In the genomic region with DNA sequence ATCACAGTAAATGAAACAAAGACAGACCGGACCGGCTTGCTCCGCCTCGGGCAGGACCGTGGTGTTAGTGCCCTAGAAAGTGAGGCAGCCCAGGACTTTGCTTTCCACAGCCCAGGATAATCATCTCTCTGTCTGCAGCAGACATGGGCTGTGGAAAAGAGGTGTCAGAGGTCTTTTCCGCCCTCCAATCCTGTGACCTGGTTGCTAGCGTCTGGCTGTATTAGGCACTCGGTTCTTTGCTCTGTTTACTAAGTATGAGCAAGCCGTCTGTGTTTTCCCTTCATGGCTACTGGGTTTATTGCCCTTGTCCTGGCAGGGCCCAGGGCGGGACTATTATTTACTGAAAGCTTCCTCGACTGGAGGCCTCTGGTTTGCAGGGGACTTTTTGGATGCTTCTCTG, we compare ENCODE assay signal across 8 mouse cellular contexts.
DNase-seq lines count a peak whose midpoint lies in the region; ATAC-seq and TF ChIP-seq lines count a peak whose summit lies in the region.

No protein-coding gene starts in this region.

- no peak overlapping the region for H3K4me2 ChIP-seq in midbrain, embryonic 11.5 days
- no peak overlapping the region for H3K4me2 ChIP-seq in neural tube, embryonic 14.5 days (ENCODE audit: low read depth, low read length)
- no peak overlapping the region for H3K4me2 ChIP-seq in forebrain, embryonic 14.5 days (ENCODE audit: low read length)
- no peak overlapping the region for H3K4me2 ChIP-seq in midbrain, postnatal 0 days (ENCODE audit: low read depth, low read length, poor library complexity, severe bottlenecking)

- no peak overlapping the region for H3K4me3 ChIP-seq in midbrain, embryonic 10.5 days
- no peak overlapping the region for H3K4me3 ChIP-seq in midbrain, embryonic 11.5 days (ENCODE audit: low read depth, low read length)
- no peak overlapping the region for H3K4me3 ChIP-seq in neural tube, embryonic 14.5 days (ENCODE audit: low read depth, low read length)
- no peak overlapping the region for H3K4me3 ChIP-seq in forebrain, embryonic 14.5 days (ENCODE audit: low read depth, low read length)
- H3K4me3 ChIP-seq in midbrain, postnatal 0 days (ENCODE audit: low read depth, low read length) = no peak overlapping the region

- H3K4me1 ChIP-seq in midbrain, embryonic 10.5 days = 0 out of 2 replicates have a peak, but pooled peaks cover 6% of the 10 kb centered on the region
- no peaks in the 10 kb centered on the region for H3K4me1 ChIP-seq in midbrain, embryonic 11.5 days (ENCODE audit: control insufficient read depth, insufficient read depth, low read length)
- no peaks in the 10 kb centered on the region for H3K4me1 ChIP-seq in neural tube, embryonic 14.5 days (ENCODE audit: control insufficient read depth, insufficient read depth, low read length)
- H3K4me1 ChIP-seq in forebrain, embryonic 14.5 days (ENCODE audit: control insufficient read depth, insufficient read depth, low read length) = no peaks in the 10 kb centered on the region
- no peaks in the 10 kb centered on the region for H3K4me1 ChIP-seq in midbrain, postnatal 0 days (ENCODE audit: insufficient read depth, low read length)

- H3K27ac ChIP-seq in midbrain, embryonic 10.5 days (replicated peaks) = peak overlapping the region; percentile 29; the same call in 1 of the 2 replicates
- no peak overlapping the region for H3K27ac ChIP-seq in midbrain, embryonic 11.5 days (ENCODE audit: low read depth, low read length)
- H3K27ac ChIP-seq in neural tube, embryonic 14.5 days (ENCODE audit: low read depth, low read length) = 0 out of 2 replicates have a peak overlapping the region, but pooled peaks have one; percentile 55
- H3K27ac ChIP-seq in forebrain, embryonic 14.5 days (ENCODE audit: low read depth, low read length) = no peak overlapping the region
- no peak overlapping the region for H3K27ac ChIP-seq in midbrain, postnatal 0 days (ENCODE audit: low read depth, low read length)

- H3K9ac ChIP-seq in midbrain, embryonic 11.5 days (ENCODE audit: low read length) = no peak overlapping the region
- H3K9ac ChIP-seq in neural tube, embryonic 14.5 days (replicated peaks; ENCODE audit: low read depth, low read length) = no peak overlapping the region
- H3K9ac ChIP-seq in forebrain, embryonic 14.5 days (ENCODE audit: low read length) = no peak overlapping the region
- H3K9ac ChIP-seq in midbrain, postnatal 0 days (replicated peaks; ENCODE audit: low read length, poor library complexity, severe bottlenecking) = no peak overlapping the region

- no peak for DNase-seq in midbrain, embryonic 10.5 days (ENCODE audit: low spot score)
- DNase-seq in midbrain, embryonic 11.5 days (ENCODE audit: low spot score, missing footprints) = no peak
- peak; percentile 58 for DNase-seq in heart, adult 8-10 months (ENCODE audit: low spot score)
- peak; percentile 71 to 81 for DNase-seq in kidney, postnatal 36 days
- DNase-seq in forebrain, embryonic 14.5 days (ENCODE audit: low spot score) = no peak
- no peak for DNase-seq in midbrain, postnatal 0 days (ENCODE audit: low spot score)
- DNase-seq in layer of hippocampus, postnatal 14 days (ENCODE audit: low spot score in 2 of 2) = no peak

- H3K36me3 ChIP-seq in midbrain, embryonic 10.5 days = no peaks in the 10 kb centered on the region
- no peaks in the 10 kb centered on the region for H3K36me3 ChIP-seq in midbrain, embryonic 11.5 days (ENCODE audit: control insufficient read depth, insufficient read depth, low read length)
- no peaks in the 10 kb centered on the region for H3K36me3 ChIP-seq in neural tube, embryonic 14.5 days (ENCODE audit: control insufficient read depth, insufficient read depth, low read length)
- H3K36me3 ChIP-seq in forebrain, embryonic 14.5 days (ENCODE audit: control insufficient read depth, insufficient read depth, low read length) = no peaks in the 10 kb centered on the region
- no peaks in the 10 kb centered on the region for H3K36me3 ChIP-seq in midbrain, postnatal 0 days (ENCODE audit: insufficient read depth, low read length)

- no peak for TF ChIP-seq CTCF in midbrain, postnatal 0 days (IDR thresholded peaks at IDR 0.05)

- WGBS in midbrain, embryonic 10.5 days = 64% methylated on average over 11 of the region's 11 CpGs
- WGBS in midbrain, embryonic 11.5 days = 57% methylated on average over 11 of the region's 11 CpGs
- 28% methylated on average over 11 of the region's 11 CpGs for WGBS in neural tube, embryonic 14.5 days
- WGBS in forebrain, embryonic 14.5 days = 76% methylated on average over 11 of the region's 11 CpGs
- WGBS in midbrain, postnatal 0 days = 64% methylated on average over 11 of the region's 11 CpGs

- no peaks in the 10 kb centered on the region for H3K27me3 ChIP-seq in midbrain, embryonic 10.5 days (ENCODE audit: low read depth, poor library complexity, severe bottlenecking)
- H3K27me3 ChIP-seq in midbrain, embryonic 11.5 days (ENCODE audit: control insufficient read depth, insufficient read depth, low read length) = no peaks in the 10 kb centered on the region
- no peaks in the 10 kb centered on the region for H3K27me3 ChIP-seq in neural tube, embryonic 14.5 days (ENCODE audit: control insufficient read depth, insufficient read depth, low read length)
- H3K27me3 ChIP-seq in forebrain, embryonic 14.5 days (replicated peaks; ENCODE audit: control insufficient read depth, insufficient read depth, low read length) = no peaks in the 10 kb centered on the region
- H3K27me3 ChIP-seq in midbrain, postnatal 0 days (ENCODE audit: insufficient read depth, low read length) = no peaks in the 10 kb centered on the region

- no peak for ATAC-seq in midbrain, embryonic 11.5 days (ENCODE audit: low FRiP score)
- ATAC-seq in neural tube, embryonic 14.5 days (ENCODE audit: low read depth) = no peak
- no peak for ATAC-seq in forebrain, embryonic 14.5 days
- no peak for ATAC-seq in midbrain, postnatal 0 days (ENCODE audit: low FRiP score)

- no peaks in the 10 kb centered on the region for H3K9me3 ChIP-seq in midbrain, embryonic 10.5 days (replicated peaks)
- no peaks in the 10 kb centered on the region for H3K9me3 ChIP-seq in midbrain, embryonic 11.5 days (ENCODE audit: control insufficient read depth, low read length)
- no peaks in the 10 kb centered on the region for H3K9me3 ChIP-seq in neural tube, embryonic 14.5 days (ENCODE audit: control insufficient read depth, low read length)
- no peaks in the 10 kb centered on the region for H3K9me3 ChIP-seq in forebrain, embryonic 14.5 days (replicated peaks; ENCODE audit: control insufficient read depth, low read length)
- H3K9me3 ChIP-seq in midbrain, postnatal 0 days (ENCODE audit: low read length) = no peaks in the 10 kb centered on the region

Comparison
In these comparisons a context has a peak if more than half of its experiments do, and no peak if none do; other contexts are left out.
1. H3K27ac ChIP-seq: peak in midbrain, embryonic 10.5 days (single experiment) and neural tube, embryonic 14.5 days (single experiment); none in midbrain, embryonic 11.5 days (single experiment), forebrain, embryonic 14.5 days (single experiment) and midbrain, postnatal 0 days (single experiment).
2. DNase-seq: peak in heart, adult 8-10 months (single experiment) and kidney, postnatal 36 days (2 of 2); none in midbrain, embryonic 10.5 days (single experiment), midbrain, embryonic 11.5 days (single experiment), forebrain, embryonic 14.5 days (single experiment), midbrain, postnatal 0 days (single experiment) and layer of hippocampus, postnatal 14 days (0 of 2).